Mouse (Mus musculus) hindbrain, embryonic 11.5 days (tissue): ENCODE data around the gene Slc1a4. TPM values are rescaled to one million over a fixed set of nuclear protein-coding genes. Genes with fewer than 3 reads are reported as not detected.

ENCODE experiments used
- polyA plus RNA-seq: library from polyadenylated mRNA; unstranded; fragments of >200 nt; fragmentation: Nextera tagmentation; extraction: Ambion mirVana; gene quantifications from 2 replicates; pipeline ENCODE4 v1.2.1, GENCODE M21; 2014

Gene Slc1a4
- polyA plus RNA-seq, 1 experiment from 2014 or later = 19.3 TPM

Other genes with a start within 250 kb of the Slc1a4 start
- 81.6 and 86.7 TPM in 2 replicates for gene Actr2, start 219.8 kb downstream of the Slc1a4 start, polyA plus RNA-seq
- 273 TPM in 2 replicates for gene Rab1a, start 131.3 kb downstream of the Slc1a4 start, polyA plus RNA-seq
- gene Cep68, start 83.3 kb downstream of the Slc1a4 start, polyA plus RNA-seq = 27.1 and 33.2 TPM in 2 replicates
- gene Sertad2, start 210.5 kb upstream of the Slc1a4 start, polyA plus RNA-seq = 23.6 and 24.4 TPM in 2 replicates